Mouse (Mus musculus) limb, embryonic 11.5 days (tissue): ENCODE data around the gene Btbd35f30. TPM values are rescaled to one million over a fixed set of nuclear protein-coding genes. Genes with fewer than 3 reads are reported as not detected.
"Not testable (repeated sequence)": the region's sequence is repeated elsewhere in the genome, so short reads cannot be mapped to it uniquely, and the experiment has no call there.

Source experiments
- ATAC-seq: fragments of 200-750 bp; cut with Nextera tagmentation; 2 replicates; pipeline ENCODE4 v1.8.0; 2017; ENCODE audit warnings: low read depth; ENCODE audit not compliant: insufficient number of reproducible peaks, low FRiP score, low TSS enrichment
- DNase-seq: peaks from one replicate; pipeline ENCODE4 v3.0.0-alpha.2; 2015; ENCODE audit warnings: low spot score
- H3K27ac ChIP-seq: fragments of 300-500 bp; sonication (generic); replicated peaks from 2 replicates; pipeline ENCODE4 v1.5.1; 2014; ENCODE audit warnings: low read depth, mild to moderate bottlenecking, low read length
- H3K27me3 ChIP-seq: fragments of 300-500 bp; sonication (generic); 2 replicates; pipeline ENCODE4 v1.6.1; 2014; ENCODE audit warnings: mild to moderate bottlenecking, low read length, mixed read lengths; ENCODE audit not compliant: control insufficient read depth, insufficient read depth
- H3K36me3 ChIP-seq: fragments of 300-500 bp; sonication (generic); 2 replicates; pipeline ENCODE4 v1.6.1; 2014; ENCODE audit warnings: mild to moderate bottlenecking, low read length, moderate library complexity, mixed read lengths; ENCODE audit not compliant: control insufficient read depth, insufficient read depth
- H3K4me1 ChIP-seq: fragments of 300-500 bp; sonication (generic); 2 replicates; pipeline ENCODE4 v1.6.1; 2014; ENCODE audit warnings: low read length, mixed read lengths; ENCODE audit not compliant: control insufficient read depth, insufficient read depth
- H3K4me2 ChIP-seq: fragments of 300-500 bp; sonication (generic); 2 replicates; pipeline ENCODE4 v1.6.1; 2014; ENCODE audit warnings: low read depth, mild to moderate bottlenecking, moderate library complexity; ENCODE audit not compliant: severe bottlenecking
- H3K4me3 ChIP-seq: fragments of 300-500 bp; sonication (generic); 2 replicates; pipeline ENCODE4 v1.5.1; 2014; ENCODE audit warnings: low read depth, low read length
- H3K9ac ChIP-seq: fragments of 300-500 bp; sonication (generic); 2 replicates; pipeline ENCODE4 v1.6.1; 2014; ENCODE audit warnings: mild to moderate bottlenecking, low read length
- H3K9me3 ChIP-seq: fragments of 300-500 bp; sonication (generic); 2 replicates; pipeline ENCODE4 v1.6.1; 2016; ENCODE audit warnings: low read length; ENCODE audit not compliant: control insufficient read depth
- WGBS: fragments of 180-500 bp; shearing (Covaris S2); extraction: QIAGEN DNeasy Blood & Tissue Kit; methylation state at CpG from one replicate; pipeline ENCODE4 v1.1.7; 2014; 5-methylcytosine and 5-hydroxymethylcytosine counted together
- polyA plus RNA-seq: library from polyadenylated mRNA; unstranded; fragments of >200 nt; fragmentation: Nextera tagmentation; extraction: Ambion mirVana; gene quantifications from 2 replicates; pipeline ENCODE4 v1.2.1, GENCODE M21; 2014

Btbd35f30 gene
- polyA plus RNA-seq = not detected in 2 replicates

- not testable (repeated sequence) for H3K27me3 ChIP-seq, H3K4me3 ChIP-seq, H3K4me2 ChIP-seq, H3K9me3 ChIP-seq, H3K36me3 ChIP-seq, H3K4me1 ChIP-seq, DNase-seq, H3K9ac ChIP-seq, ATAC-seq, H3K27ac ChIP-seq
- WGBS = no CpG with 5 or more reads among the region's 4 CpGs
Measured at GRCm38 (mm10) chrX:32894325-32894724, at the start of gene Btbd35f30. TSS of gene Btbd35f30 (plus strand) at chrX:32894625.

- H3K9ac ChIP-seq, H3K27ac ChIP-seq, H3K4me1 ChIP-seq, ATAC-seq, H3K4me3 ChIP-seq, H3K27me3 ChIP-seq, H3K4me2 ChIP-seq, DNase-seq, H3K36me3 ChIP-seq, H3K9me3 ChIP-seq: not testable (repeated sequence)
- no CpG with 5 or more reads among the region's 1 CpGs for whole genome bisulfite sequencing
Measured at GRCm38 (mm10) chrX:32941468-32941867, 47.0 kb downstream of the Btbd35f30 start, which contains the start of gene Gm21789. TSS of gene Gm21789 (plus strand) at chrX:32941768.

Other genes starting within 250 kb of the Btbd35f30 start
- gene Gm5926, start 243.9 kb upstream of the Btbd35f30 start, polyA plus RNA-seq = not detected in 2 replicates
- not detected in 2 replicates for gene Btbd35f21, start 168.5 kb upstream of the Btbd35f30 start, polyA plus RNA-seq
- gene Gm21789, start 47.1 kb downstream of the Btbd35f30 start, polyA plus RNA-seq = not detected in 2 replicates
- not detected in 2 replicates for gene Btbd35f5, start 79.3 kb downstream of the Btbd35f30 start, polyA plus RNA-seq